Comparison of ENCODE assay signal across 10 mouse cellular contexts in the genomic region with DNA sequence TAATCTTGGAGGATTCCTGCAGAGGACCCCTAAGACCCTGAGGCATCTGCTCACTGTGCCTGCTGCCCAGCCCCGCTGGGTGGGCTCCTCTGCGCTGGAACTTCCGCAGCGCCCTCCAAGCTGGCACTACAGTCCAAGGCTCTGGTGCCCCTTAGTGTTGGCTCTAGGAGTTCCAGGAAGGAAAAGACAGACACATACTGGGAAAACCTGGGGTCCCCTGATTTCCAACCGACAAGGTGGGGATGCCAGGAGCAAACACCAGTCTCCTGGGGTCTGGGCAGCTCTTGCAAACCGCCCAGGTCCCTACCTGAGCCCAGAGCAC. TPM values are rescaled to one million over a fixed set of nuclear protein-coding genes. Genes with fewer than 3 reads are reported as not detected.
A peak's percentile ranks its signal among the peaks of the same experiment; 100 is the strongest.
DNase-seq lines count a peak whose midpoint lies in the region; ATAC-seq and TF ChIP-seq lines count a peak whose summit lies in the region.
"Had no signal": no experiment of that assay in that cellular context is flagged by ENCODE, and none has a peak within 500 bp of the region (broad histone marks: within the 10 kb centered on the region; RNA-seq: fewer than 3 reads in every experiment).

No protein-coding gene starts in this region.

- H3K4me3 ChIP-seq in forebrain, embryonic 10.5 days: peak overlapping the region; percentile 75
- H3K4me3 ChIP-seq in layer of hippocampus, adult 2 months: peak overlapping the region; percentile 79
- H3K4me3 ChIP-seq in midbrain, embryonic 14.5 days (replicated peaks; ENCODE audit: low read depth, low read length): peak overlapping the region; percentile 62

- H3K9ac ChIP-seq in midbrain, embryonic 14.5 days (replicated peaks; ENCODE audit: low read length): peak overlapping the region; percentile 87

- peak; percentile 5 to 6 for DNase-seq in kidney, postnatal 4 days
- DNase-seq in kidney, adult 8-10 months: no peak
- DNase-seq in forebrain, embryonic 10.5 days (ENCODE audit: extremely low spot score, low spot score): peak; percentile 16
- DNase-seq in layer of hippocampus, adult 2 months (ENCODE audit: low spot score in 2 of 2): peak; percentile 26 to 48
- peak; percentile 89 for DNase-seq in midbrain, embryonic 14.5 days
- DNase-seq in ovary, adult 18-20 months (ENCODE audit: low spot score): no peak
- no peak for DNase-seq in thymus, postnatal 10 days (ENCODE audit: low spot score in 2 of 2)
- DNase-seq in kidney, adult 11 months: no peak

- ATAC-seq in midbrain, embryonic 14.5 days (ENCODE audit: low FRiP score, low TSS enrichment): peak; percentile 78
- ATAC-seq: Patski had no signal

- no peaks in the 10 kb centered on the region for H3K36me3 ChIP-seq in forebrain, embryonic 10.5 days (replicated peaks)
- H3K36me3 ChIP-seq in midbrain, embryonic 14.5 days (ENCODE audit: control insufficient read depth, insufficient read depth, low read length): no peaks in the 10 kb centered on the region

- peak overlapping the region; percentile 72 for H3K4me2 ChIP-seq in midbrain, embryonic 14.5 days (ENCODE audit: low read length)

- peak; percentile 76 for TF ChIP-seq CTCF in layer of hippocampus, adult 2 months (conservative IDR thresholded peaks at IDR 0.05)

- WGBS in forebrain, embryonic 10.5 days: 4% methylated on average over 6 of the region's 6 CpGs
- WGBS in midbrain, embryonic 14.5 days: 3% methylated on average over 6 of the region's 6 CpGs

- H3K4me1 ChIP-seq in forebrain, embryonic 10.5 days: peaks cover 26% of the 10 kb centered on the region
- H3K4me1 ChIP-seq in midbrain, embryonic 14.5 days (ENCODE audit: control insufficient read depth, insufficient read depth, low read length): peaks cover 12% of the 10 kb centered on the region

- 0 out of 2 replicates have a peak overlapping the region, but pooled peaks have one; percentile 78 for H3K27ac ChIP-seq in forebrain, embryonic 10.5 days
- H3K27ac ChIP-seq in layer of hippocampus, adult 2 months: peak overlapping the region; percentile 96
- H3K27ac ChIP-seq in midbrain, embryonic 14.5 days (replicated peaks; ENCODE audit: low read depth, low read length): peak overlapping the region; percentile 92

- H3K27me3 ChIP-seq in forebrain, embryonic 10.5 days (ENCODE audit: poor library complexity, severe bottlenecking): peaks cover 56% of the 10 kb centered on the region
- H3K27me3 ChIP-seq in midbrain, embryonic 14.5 days (ENCODE audit: control insufficient read depth, insufficient read depth, low read length): no peaks in the 10 kb centered on the region; the same call in 1 of the 2 replicates

- no peaks in the 10 kb centered on the region for H3K9me3 ChIP-seq in forebrain, embryonic 10.5 days
- H3K9me3 ChIP-seq in midbrain, embryonic 14.5 days (ENCODE audit: control insufficient read depth, low read length): no peaks in the 10 kb centered on the region

RNA-seq across cellular contexts. Expression of a gene that starts 1.5 kb away (rescaled TPM):
- polyA plus RNA-seq in forebrain, embryonic 10.5 days (2016; fragmentation: Nextera tagmentation; extraction: Ambion mirVana): 0.50 and 0.53 TPM in 2 replicates
- total RNA-seq in layer of hippocampus, adult 2 months (2021): 100 to 1,000 TPM; 123 to 128 TPM
- polyA plus RNA-seq in midbrain, embryonic 14.5 days (2014; fragmentation: Nextera tagmentation; extraction: Ambion mirVana): 30.2 and 36.3 TPM in 2 replicates
- polyA plus RNA-seq: Patski; testis, adult 2 months had no signal

Comparison
In these comparisons a context has a peak if more than half of its experiments do, and no peak if none do; other contexts are left out.
1. DNase-seq: peak in kidney, postnatal 4 days (2 of 2), forebrain, embryonic 10.5 days (single experiment), layer of hippocampus, adult 2 months (2 of 2) and midbrain, embryonic 14.5 days (single experiment); none in kidney, adult 8-10 months (0 of 2), ovary, adult 18-20 months (single experiment), thymus, postnatal 10 days (0 of 2) and kidney, adult 11 months (single experiment).
2. RNA of a gene that starts 1.5 kb away (polyA plus RNA-seq): 30.2 to 36.3 TPM in midbrain, embryonic 14.5 days; 0.50 to 0.53 TPM in forebrain, embryonic 10.5 days; every median in the first group is over 10 times any median in the second.
3. Peak in every context shown above with its lines, with median percentiles within 50 percentile points of each other: H3K27ac ChIP-seq and H3K4me3 ChIP-seq.